Mouse (Mus musculus) CH12.LX (cell line): ENCODE data around the gene Cdca3.

Experiments used
- CTCF ChIP-seq, 2 experiments: IDR thresholded peaks in 1 of 2; conservative IDR thresholded peaks in 1 of 2; 2 replicates each; pipeline ENCODE4 v1.5.1; 2011 to 2012; ENCODE audit warnings: low read depth in 2 of 2, low read length in 2 of 2, improper control_type of control experiment in 1 of 2, inconsistent platforms in 1 of 2, mild to moderate bottlenecking in 1 of 2, moderate library complexity in 1 of 2
- E2F4 ChIP-seq: IDR thresholded peaks from 2 replicates; pipeline ENCODE4 v1.6.1; 2011; ENCODE audit warnings: low read depth, low read length, improper control_type of control experiment; ENCODE audit not compliant: insufficient replicate concordance
- JUND ChIP-seq: conservative IDR thresholded peaks from 2 replicates; pipeline ENCODE4 v1.6.1; 2011; ENCODE audit warnings: low read depth, low read length, improper control_type of control experiment
- MAFK ChIP-seq: IDR thresholded peaks from 2 replicates; pipeline ENCODE4 v1.6.1; 2011; ENCODE audit warnings: low read length, improper control_type of control experiment; ENCODE audit not compliant: insufficient replicate concordance
- MAX ChIP-seq: IDR thresholded peaks from 2 replicates; pipeline ENCODE4 v1.6.1; 2011; ENCODE audit warnings: low read length, improper control_type of control experiment
- POLR2A ChIP-seq: IDR thresholded peaks from 2 replicates; pipeline ENCODE4 v1.6.1; 2011; ENCODE audit warnings: low read depth, mild to moderate bottlenecking, improper control_type of control experiment, low read length
- RAD21 ChIP-seq: IDR thresholded peaks from 2 replicates; pipeline ENCODE4 v1.6.1; 2011; ENCODE audit warnings: low read depth, mild to moderate bottlenecking, low read length, improper control_type of control experiment, moderate library complexity
- ZNF384 ChIP-seq: IDR thresholded peaks from 2 replicates; pipeline ENCODE4 v1.6.1; 2012; ENCODE audit warnings: low read depth, low read length, improper control_type of control experiment, inconsistent platforms

DNA sequence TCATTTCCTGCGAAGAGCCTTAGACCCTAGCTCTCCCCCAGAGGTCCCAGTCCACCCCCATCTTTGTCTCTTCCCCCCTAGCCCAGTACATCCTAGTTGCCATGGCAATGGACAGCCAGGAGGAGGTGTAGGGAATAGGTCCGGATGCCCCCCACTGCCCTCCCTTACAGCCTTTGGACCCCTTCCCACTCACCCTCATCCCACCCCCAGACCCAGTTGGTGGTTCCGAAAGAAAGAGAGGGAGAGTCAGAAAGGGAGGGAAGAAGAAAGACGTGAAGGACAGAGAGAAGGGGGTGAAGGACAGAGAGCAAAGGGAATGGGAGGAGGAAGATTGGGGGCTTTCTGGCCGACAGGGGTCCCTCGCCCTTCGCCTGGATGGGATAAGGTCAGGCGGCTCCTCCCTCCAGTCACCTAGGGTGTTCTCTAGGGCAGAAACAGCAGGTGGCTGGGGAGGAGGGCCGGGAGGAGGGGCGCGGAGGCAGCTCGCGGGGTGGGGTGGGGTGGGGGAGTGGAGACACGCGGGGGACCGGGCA, 33.8 kb downstream of the Cdca3 start:
- TF ChIP-seq JUND (no peak), CTCF (conservative IDR thresholded peaks at IDR 0.05 in 1 of 2, IDR thresholded peaks at IDR 0.05 in 1 of 2; ENCODE audit: low read depth in 2 of 2, low read length in 2 of 2) (peak in 1 of 2 experiments; percentile 38; a peak in 2 of 4 replicates), RAD21 (no peak), MAX (no peak), E2F4 (no peak), ZNF384 (no peak), POLR2A (no peak), MAFK (no peak)
